Mouse (Mus musculus) testis, adult 2 months (tissue): ENCODE measurements around the gene Ipcef1.

Experiments
- CTCF ChIP-seq: fragments of 200-500 bp; IDR thresholded peaks from 2 replicates; pipeline ENCODE4 v1.5.1; 2012; ENCODE audit warnings: low read depth, mild to moderate bottlenecking, inconsistent platforms, low read length, moderate library complexity; ENCODE audit not compliant: control insufficient read depth, insufficient read depth, insufficient replicate concordance
- POLR2A ChIP-seq: fragments of 200-500 bp; IDR thresholded peaks from 2 replicates; pipeline ENCODE4 v1.6.1; 2012; ENCODE audit warnings: low read depth, mild to moderate bottlenecking, inconsistent platforms, low read length, moderate library complexity; ENCODE audit not compliant: control insufficient read depth

DNA sequence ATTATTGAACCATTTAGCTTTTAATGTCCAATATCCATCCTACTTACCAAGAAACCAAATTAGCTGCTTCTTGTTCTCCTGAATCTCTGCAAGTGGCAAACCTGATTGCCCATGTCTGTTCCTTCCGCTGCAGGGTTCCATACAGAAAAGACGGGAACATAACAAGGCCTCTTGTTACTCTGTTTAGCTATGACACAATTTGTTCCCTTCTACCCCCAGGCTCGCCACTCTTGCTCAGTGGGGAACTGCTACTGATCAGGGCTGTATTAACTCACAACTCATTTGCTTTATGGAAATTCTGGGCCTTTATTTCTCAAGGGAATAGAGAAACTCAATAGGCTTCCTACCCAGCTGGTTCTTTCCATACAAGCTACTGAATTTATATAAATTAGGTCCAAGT is 196.5 kb downstream of the Ipcef1 start:
- no peak for TF ChIP-seq POLR2A
- TF ChIP-seq CTCF: no peak
